Mouse (Mus musculus): ENCODE measurements around the gene Spag9. TPM values are rescaled to one million over a fixed set of nuclear protein-coding genes. Genes with fewer than 3 reads are reported as not detected.
A peak's percentile ranks its signal among the peaks of the same experiment; 100 is the strongest.

Gene Spag9
- polyA plus RNA-seq, 1 experiment = 93.3 TPM

GRCm38 (mm10) chr11:93972951-93973350, 22.9 kb upstream of the Spag9 start:
- Histone ChIP-seq H3K4me3 (ENCODE audit: insufficient read depth, low read depth, low read length) (no peak overlapping the region), H3K27ac (ENCODE audit: insufficient read depth, low read depth, low read length) (no peak overlapping the region), H3K4me1 (ENCODE audit: control insufficient read depth, insufficient read depth, low read length) (0 out of 2 replicates have a peak, but pooled peaks cover 2% of the 10 kb centered on the region)
- WGBS = 88% methylated on average over 5 of the region's 5 CpGs
- TF ChIP-seq POLR2A (IDR thresholded peaks at IDR 0.05; ENCODE audit: insufficient read depth, low read depth, low read length) (no peak), CTCF (IDR thresholded peaks at IDR 0.05; ENCODE audit: insufficient read depth, low read depth, low read length) (no peak)

DNA sequence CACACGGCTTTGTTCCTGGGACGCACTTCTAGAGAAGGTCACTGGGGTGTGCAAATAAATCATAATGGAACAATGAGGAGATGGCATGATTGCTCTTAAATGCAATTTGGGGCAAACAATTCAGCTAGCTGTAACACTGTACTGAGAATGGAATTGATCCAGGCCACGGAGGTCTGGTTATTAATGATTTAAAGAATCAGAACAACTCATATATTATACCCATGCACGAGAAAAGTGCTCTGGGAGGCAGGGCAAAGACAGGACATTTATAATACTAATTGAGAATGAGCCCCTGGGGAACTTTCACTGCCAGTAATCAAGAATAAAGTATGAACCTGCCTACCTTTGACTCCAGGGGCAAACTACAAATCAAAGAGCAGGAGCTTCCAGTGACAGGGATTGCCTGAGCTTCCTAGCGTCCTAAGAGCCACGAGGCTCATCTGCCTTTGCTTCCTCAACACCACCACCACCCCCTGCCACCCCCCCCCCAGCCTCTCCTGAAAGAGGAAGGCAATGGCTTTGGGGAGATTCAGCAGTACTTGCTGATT, 16.3 kb upstream of the Spag9 start:
- Histone ChIP-seq H3K27ac (ENCODE audit: insufficient read depth, low read depth, low read length) (no peak overlapping the region), H3K4me3 (ENCODE audit: insufficient read depth, low read depth, low read length) (no peak overlapping the region), H3K4me1 (ENCODE audit: control insufficient read depth, insufficient read depth, low read length) (no peaks in the 10 kb centered on the region)
- WGBS = 65% methylated on average over 6 of the region's 6 CpGs
- TF ChIP-seq POLR2A (IDR thresholded peaks at IDR 0.05; ENCODE audit: insufficient read depth, low read depth, low read length) (no peak), CTCF (IDR thresholded peaks at IDR 0.05; ENCODE audit: insufficient read depth, low read depth, low read length) (no peak)

GRCm38 (mm10) chr11:93984619-93985018, 11.3 kb upstream of the Spag9 start:
- 94% methylated on average over 3 of the region's 3 CpGs for WGBS
- no peak overlapping the region for H3K27ac ChIP-seq (ENCODE audit: insufficient read depth, low read depth, low read length)
- TF ChIP-seq CTCF (IDR thresholded peaks at IDR 0.05; ENCODE audit: insufficient read depth, low read depth, low read length) (no peak), POLR2A (IDR thresholded peaks at IDR 0.05; ENCODE audit: insufficient read depth, low read depth, low read length) (no peak)
- no peak overlapping the region for H3K4me3 ChIP-seq (ENCODE audit: insufficient read depth, low read depth, low read length)
- peaks cover 3% of the 10 kb centered on the region; the same call in 1 of the 2 replicates for H3K4me1 ChIP-seq (ENCODE audit: control insufficient read depth, insufficient read depth, low read length)

GRCm38 (mm10) chr11:93985265-93985664, 10.6 kb upstream of the Spag9 start:
- peaks cover 3% of the 10 kb centered on the region; the same call in 1 of the 2 replicates for H3K4me1 ChIP-seq (ENCODE audit: control insufficient read depth, insufficient read depth, low read length)
- H3K27ac ChIP-seq (ENCODE audit: insufficient read depth, low read depth, low read length) = no peak overlapping the region
- WGBS = 87% methylated on average over 5 of the region's 5 CpGs
- TF ChIP-seq POLR2A (IDR thresholded peaks at IDR 0.05; ENCODE audit: insufficient read depth, low read depth, low read length) (no peak), CTCF (IDR thresholded peaks at IDR 0.05; ENCODE audit: insufficient read depth, low read depth, low read length) (no peak)
- no peak overlapping the region for H3K4me3 ChIP-seq (ENCODE audit: insufficient read depth, low read depth, low read length)

GRCm38 (mm10) chr11:93986298-93986697, 9.6 kb upstream of the Spag9 start:
- no peak overlapping the region for H3K27ac ChIP-seq (ENCODE audit: insufficient read depth, low read depth, low read length)
- TF ChIP-seq POLR2A (IDR thresholded peaks at IDR 0.05; ENCODE audit: insufficient read depth, low read depth, low read length) (no peak), CTCF (IDR thresholded peaks at IDR 0.05; ENCODE audit: insufficient read depth, low read depth, low read length) (no peak)
- H3K4me3 ChIP-seq (ENCODE audit: insufficient read depth, low read depth, low read length) = no peak overlapping the region
- peaks cover 3% of the 10 kb centered on the region; the same call in 1 of the 2 replicates for H3K4me1 ChIP-seq (ENCODE audit: control insufficient read depth, insufficient read depth, low read length)

DNA sequence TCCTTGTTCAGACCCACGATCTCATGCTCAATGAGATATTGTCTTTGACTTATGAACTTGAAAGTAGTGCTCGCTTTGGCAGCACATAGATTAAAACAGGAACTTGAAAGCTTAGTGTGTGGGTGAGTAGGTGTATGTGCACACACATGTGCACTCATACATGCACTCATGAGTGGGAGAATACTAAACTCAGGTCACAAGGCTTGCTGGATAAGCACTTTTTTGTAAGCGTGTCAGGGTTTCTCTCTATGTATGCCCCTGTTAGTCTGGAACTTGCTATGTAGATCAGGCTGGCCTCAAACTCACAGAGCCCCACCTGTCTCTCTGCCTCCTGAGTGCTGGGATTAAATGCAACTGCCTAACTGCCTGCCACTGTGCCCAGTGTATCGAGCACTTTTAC, 8.9 kb upstream of the Spag9 start:
- H3K4me3 ChIP-seq (ENCODE audit: insufficient read depth, low read depth, low read length) = no peak overlapping the region
- no peak overlapping the region for H3K27ac ChIP-seq (ENCODE audit: insufficient read depth, low read depth, low read length)
- H3K4me1 ChIP-seq (ENCODE audit: control insufficient read depth, insufficient read depth, low read length) = peaks cover 3% of the 10 kb centered on the region; the same call in 1 of the 2 replicates
- 82% methylated on average over 4 of the region's 4 CpGs for WGBS
- TF ChIP-seq POLR2A (IDR thresholded peaks at IDR 0.05; ENCODE audit: insufficient read depth, low read depth, low read length) (no peak), CTCF (IDR thresholded peaks at IDR 0.05; ENCODE audit: insufficient read depth, low read depth, low read length) (no peak)

DNA sequence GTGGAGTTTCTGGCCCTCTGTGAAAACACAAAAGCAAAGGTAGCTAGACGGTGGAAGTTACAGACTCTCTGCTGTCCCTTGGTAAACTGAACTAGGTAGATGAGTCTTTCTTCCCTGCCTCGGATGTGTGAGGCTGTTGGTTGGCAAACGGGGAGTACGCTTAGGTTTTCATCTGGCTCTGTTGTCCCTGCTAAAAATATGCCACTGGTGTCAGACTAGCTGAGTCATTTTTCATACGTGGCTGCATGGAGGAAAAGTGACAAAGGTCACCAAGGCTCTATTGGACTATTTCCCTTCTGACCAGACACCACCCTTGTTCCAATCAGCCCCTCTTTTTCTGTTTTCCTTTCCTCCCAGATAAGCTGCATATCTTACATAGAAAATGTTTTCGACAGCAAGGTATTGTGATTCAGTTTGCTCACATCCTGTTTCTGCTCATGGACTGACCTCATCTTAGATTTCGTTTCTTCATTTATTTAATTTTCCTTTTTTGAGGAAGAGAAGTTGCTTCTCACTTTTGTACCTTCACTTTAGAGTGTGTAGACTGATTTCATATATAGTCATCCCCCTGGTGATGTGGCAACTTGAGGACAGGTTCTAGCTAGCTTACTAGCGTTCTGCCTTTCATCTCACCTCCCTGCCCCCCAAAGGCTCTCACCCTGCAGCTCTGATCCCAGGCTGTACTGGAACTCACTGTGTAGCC, 8.1 kb upstream of the Spag9 start:
- 56% methylated on average over 8 of the region's 8 CpGs for WGBS
- no peak overlapping the region for H3K4me3 ChIP-seq (ENCODE audit: insufficient read depth, low read depth, low read length)
- 0 out of 2 replicates have a peak overlapping the region, but pooled peaks have one; percentile 22 for H3K27ac ChIP-seq (ENCODE audit: insufficient read depth, low read depth, low read length)
- no peak for TF ChIP-seq CTCF (IDR thresholded peaks at IDR 0.05; ENCODE audit: insufficient read depth, low read depth, low read length)
- H3K4me1 ChIP-seq (ENCODE audit: control insufficient read depth, insufficient read depth, low read length) = peaks cover 3% of the 10 kb centered on the region; the same call in 1 of the 2 replicates

DNA sequence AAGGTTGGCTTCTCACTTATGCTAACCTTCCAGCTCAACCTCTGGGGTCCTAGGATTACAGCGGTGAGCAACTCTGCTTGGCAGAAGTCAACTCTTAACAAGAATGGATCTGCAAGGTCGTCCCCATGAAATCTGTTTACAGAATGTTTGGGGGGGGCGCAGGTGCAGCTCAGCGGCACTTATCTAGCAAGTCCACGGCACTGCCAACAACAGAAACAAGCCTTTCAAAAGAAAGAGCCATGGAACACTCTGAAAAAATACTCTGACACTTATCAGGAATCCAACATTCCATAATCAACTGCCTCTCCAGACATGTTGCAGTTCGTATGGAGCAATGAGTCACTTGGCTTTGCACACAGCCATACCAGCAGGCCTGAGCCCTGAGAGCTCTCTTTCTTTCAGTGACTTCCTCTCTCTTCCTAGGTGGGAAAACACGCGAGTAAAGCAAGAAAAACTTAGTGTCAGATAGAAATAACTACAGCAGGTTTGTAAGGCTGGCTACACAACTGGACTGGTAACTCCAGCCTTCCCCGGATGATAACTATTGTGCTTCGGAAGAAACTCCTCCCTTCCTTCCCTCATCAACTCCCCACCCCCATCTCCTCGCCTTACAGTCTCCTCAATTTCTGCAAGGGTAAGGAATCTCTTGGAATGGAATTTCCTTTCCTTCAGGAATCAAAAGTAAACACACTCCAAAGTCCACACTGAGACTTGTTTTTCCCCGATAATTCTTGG, 7.4 kb upstream of the Spag9 start:
- TF ChIP-seq POLR2A (IDR thresholded peaks at IDR 0.05; ENCODE audit: insufficient read depth, low read depth, low read length) (no peak), CTCF (IDR thresholded peaks at IDR 0.05; ENCODE audit: insufficient read depth, low read depth, low read length) (no peak)
- WGBS = 62% methylated on average over 12 of the region's 12 CpGs
- Histone ChIP-seq H3K4me3 (ENCODE audit: insufficient read depth, low read depth, low read length) (no peak overlapping the region), H3K4me1 (ENCODE audit: control insufficient read depth, insufficient read depth, low read length) (peaks cover 3% of the 10 kb centered on the region; the same call in 1 of the 2 replicates), H3K27ac (ENCODE audit: insufficient read depth, low read depth, low read length) (0 out of 2 replicates have a peak overlapping the region, but pooled peaks have one; percentile 22)

GRCm38 (mm10) chr11:93994531-93994930, 1.4 kb upstream of the Spag9 start:
- TF ChIP-seq POLR2A (IDR thresholded peaks at IDR 0.05; ENCODE audit: insufficient read depth, low read depth, low read length) (no peak), CTCF (IDR thresholded peaks at IDR 0.05; ENCODE audit: insufficient read depth, low read depth, low read length) (no peak)
- H3K27ac ChIP-seq (ENCODE audit: insufficient read depth, low read depth, low read length) = peak overlapping the region; percentile 100
- H3K4me1 ChIP-seq (ENCODE audit: control insufficient read depth, insufficient read depth, low read length) = 0 out of 2 replicates have a peak, but pooled peaks cover 2% of the 10 kb centered on the region
- peak overlapping the region; percentile 66; the same call in 1 of the 2 replicates for H3K4me3 ChIP-seq (ENCODE audit: insufficient read depth, low read depth, low read length)
- 29% methylated on average over 5 of the region's 5 CpGs for WGBS
